Mouse (Mus musculus) liver, postnatal 0 days (tissue): ENCODE measurements around the gene Gm13101.
"Not testable (repeated sequence)": the region's sequence is repeated elsewhere in the genome, so short reads cannot be mapped to it uniquely, and the experiment has no call there.

ENCODE experiments used
- CTCF ChIP-seq: sonication (generic); IDR thresholded peaks from 2 replicates; pipeline ENCODE4 v1.5.1; 2016; ENCODE audit warnings: antibody characterized with exemption, low read depth
- EP300 ChIP-seq: IDR thresholded peaks from 2 replicates; pipeline ENCODE4 v1.6.1; 2016; ENCODE audit warnings: antibody characterized with exemption, low read depth, mild to moderate bottlenecking

DNA sequence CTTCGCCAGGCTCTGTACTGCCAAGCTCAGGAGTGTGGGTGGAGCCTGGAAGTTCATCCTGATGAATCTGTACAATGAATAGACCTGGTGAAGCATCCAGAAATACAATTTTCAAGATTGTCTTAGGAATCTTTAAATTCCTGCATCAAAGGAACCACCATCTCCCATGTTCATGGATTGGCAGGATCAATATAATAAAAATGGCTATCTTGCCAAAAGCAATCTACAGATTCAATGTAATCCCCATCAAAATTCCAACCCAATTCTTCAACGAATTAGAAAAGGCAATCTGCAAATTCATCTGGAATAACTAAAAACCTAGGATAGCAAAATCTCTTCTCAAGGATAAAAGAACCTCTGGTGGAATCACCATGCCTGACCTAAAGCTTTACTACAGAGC lies at the start of gene Gm13101:
- TF ChIP-seq EP300, CTCF: not testable (repeated sequence)
